Mouse (Mus musculus): ENCODE measurements at regions not wholly inside any gene's neighbourhood (a gene's known extent, or its start where the extent isn't known, plus 50 kb on each side); places are given as distances from the start of the nearest gene placed in this dataset.

GRCm38 (mm10) chr7:69576596-69576995, 789.9 kb downstream of the Nr2f2 start:
- DNase-seq (ENCODE audit: low read depth): no peak

- no peak for DNase-seq (ENCODE audit: low read depth)
Measured at GRCm38 (mm10) chr7:69573730-69574129, 792.8 kb downstream of the Nr2f2 start.

- DNase-seq (ENCODE audit: low read depth): no peak
Measured at GRCm38 (mm10) chr7:69572626-69573394, 793.7 kb downstream of the Nr2f2 start.

GRCm38 (mm10) chr7:69566949-69567348, 799.6 kb downstream of the Nr2f2 start:
- no peak for DNase-seq (ENCODE audit: low read depth)

GRCm38 (mm10) chr7:69564432-69564831, 802.1 kb downstream of the Nr2f2 start:
- no peak for DNase-seq (ENCODE audit: low read depth)

- no peak for DNase-seq (ENCODE audit: low read depth)
Measured at GRCm38 (mm10) chr7:69554776-69555175, 805.7 kb upstream of the Arrdc4 start.

GRCm38 (mm10) chr7:69553981-69554380, 804.9 kb upstream of the Arrdc4 start:
- no peak for DNase-seq (ENCODE audit: low read depth)

GRCm38 (mm10) chr7:69536072-69536471, 787.0 kb upstream of the Arrdc4 start:
- no peak for DNase-seq (ENCODE audit: low read depth)

- DNase-seq (ENCODE audit: low read depth): no peak
Measured at GRCm38 (mm10) chr7:69513966-69514365, 764.9 kb upstream of the Arrdc4 start.

GRCm38 (mm10) chr7:69510389-69510788, 761.3 kb upstream of the Arrdc4 start:
- DNase-seq (ENCODE audit: low read depth): no peak

GRCm38 (mm10) chr7:69493062-69493930, 744.3 kb upstream of the Arrdc4 start:
- no peak for DNase-seq (ENCODE audit: low read depth)

- DNase-seq (ENCODE audit: low read depth): peak; percentile 9
Measured at GRCm38 (mm10) chr7:69490566-69491466, 741.8 kb upstream of the Arrdc4 start.

GRCm38 (mm10) chr7:69488630-69489029, 739.6 kb upstream of the Arrdc4 start:
- no peak for DNase-seq (ENCODE audit: low read depth)

GRCm38 (mm10) chr7:69487111-69487510, 738.1 kb upstream of the Arrdc4 start:
- DNase-seq (ENCODE audit: low read depth): no peak

- no peak for DNase-seq (ENCODE audit: low read depth)
Measured at GRCm38 (mm10) chr7:69484552-69484951, 735.5 kb upstream of the Arrdc4 start.

Measured in c-Kit-positive CD71-negative TER-119-negative erythroid progenitor cells, embryonic 14.5 days (primary cell).